Mouse (Mus musculus): ENCODE measurements around the gene Ndrg3. TPM values are rescaled to one million over a fixed set of nuclear protein-coding genes. Genes with fewer than 3 reads are reported as not detected.
"Not testable (repeated sequence)": the region's sequence is repeated elsewhere in the genome, so short reads cannot be mapped to it uniquely, and the experiment has no call there.

Gene Ndrg3
- total RNA-seq, 2 experiments from 2014 or later, result 23.3 to 24.5 TPM

- DNase-seq, result no peak
- intact Hi-C loops (cut with DNase I), result no loop called here
Measured at GRCm38 (mm10) chr2:156913191-156913590, 78.7 kb downstream of the Ndrg3 start.

- intact Hi-C loops (cut with DNase I), result loop anchor here (2.0 kb wide), 3 partner anchors 35 to 189 kb away; no protein-coding TSS in a partner anchor
Measured at GRCm38 (mm10) chr2:156905931-156906330, 85.9 kb downstream of the Ndrg3 start.

GRCm38 (mm10) chr2:156904976-156905717 lies 86.7 kb downstream of the Ndrg3 start:
- DNase-seq, result peak; percentile 64 to 76
- intact Hi-C loops (cut with DNase I), result loop anchor here (2.0 to 5.0 kb wide), 3 partner anchors 92 to 190 kb away; no protein-coding TSS in a partner anchor

More at GRCm38 (mm10) chr2:156905931-156906330, 85.9 kb downstream of the Ndrg3 start:
- not testable (repeated sequence) for DNase-seq

- DNase-seq, result no peak
- intact Hi-C loops (cut with DNase I), result loop anchor here (5.0 kb wide), 1 partner anchor 129 kb away; no protein-coding TSS in a partner anchor
Measured at GRCm38 (mm10) chr2:156903367-156903766, 88.5 kb downstream of the Ndrg3 start.

- DNase-seq, result not testable (repeated sequence)
- intact Hi-C loops (cut with DNase I), result loop anchor here (5.0 kb wide), 1 partner anchor 130 kb away; no protein-coding TSS in a partner anchor
Measured at GRCm38 (mm10) chr2:156902411-156902810, 89.4 kb downstream of the Ndrg3 start.

- intact Hi-C loops (cut with DNase I), result loop anchor here (5.0 kb wide), 1 partner anchor 130 kb away; no protein-coding TSS in a partner anchor
- DNase-seq, result no peak
Measured at GRCm38 (mm10) chr2:156901883-156902282, 90.0 kb downstream of the Ndrg3 start.

GRCm38 (mm10) chr2:156901344-156901743 lies 90.5 kb downstream of the Ndrg3 start:
- no peak for DNase-seq
- intact Hi-C loops (cut with DNase I), result loop anchor here (5.0 kb wide), 1 partner anchor 131 kb away; no protein-coding TSS in a partner anchor

- no peak for DNase-seq
- intact Hi-C loops (cut with DNase I), result no loop called here
Measured at GRCm38 (mm10) chr2:156899184-156899583, 92.7 kb downstream of the Ndrg3 start.

GRCm38 (mm10) chr2:156898374-156898773 lies 93.5 kb downstream of the Ndrg3 start:
- intact Hi-C loops (cut with DNase I), result no loop called here
- no peak for DNase-seq

GRCm38 (mm10) chr2:156897034-156897433 lies 94.8 kb downstream of the Ndrg3 start:
- intact Hi-C loops (cut with DNase I), result no loop called here
- DNase-seq, result no peak

- DNase-seq, result no peak
- intact Hi-C loops (cut with DNase I), result no loop called here
Measured at GRCm38 (mm10) chr2:156896384-156896914, 95.4 kb downstream of the Ndrg3 start.

GRCm38 (mm10) chr2:156894496-156895265 lies 97.2 kb downstream of the Ndrg3 start:
- no peak for DNase-seq
- intact Hi-C loops (cut with DNase I), result no loop called here

- intact Hi-C loops (cut with DNase I), result no loop called here
Measured at GRCm38 (mm10) chr2:156892821-156893220, 99.0 kb downstream of the Ndrg3 start.

GRCm38 (mm10) chr2:156892240-156892639 lies 99.6 kb downstream of the Ndrg3 start:
- intact Hi-C loops (cut with DNase I), result no loop called here
- DNase-seq, result no peak

More at GRCm38 (mm10) chr2:156892821-156893220, 99.0 kb downstream of the Ndrg3 start:
- DNase-seq, result no peak

- intact Hi-C loops (cut with DNase I), result no loop called here
- DNase-seq, result no peak
Measured at GRCm38 (mm10) chr2:156888490-156888889, 103.4 kb downstream of the Ndrg3 start.

- DNase-seq, result no peak
- intact Hi-C loops (cut with DNase I), result no loop called here
Measured at GRCm38 (mm10) chr2:156887017-156887416, 104.8 kb downstream of the Ndrg3 start, which contains the start of gene Sla2. TSS of gene Sla2 (minus strand) at chr2:156887192.

GRCm38 (mm10) chr2:156886084-156886631 lies 105.7 kb downstream of the Ndrg3 start:
- intact Hi-C loops (cut with DNase I), result no loop called here
- no peak for DNase-seq

GRCm38 (mm10) chr2:156885666-156886065 lies 106.2 kb downstream of the Ndrg3 start:
- intact Hi-C loops (cut with DNase I); DNase-seq: not testable (repeated sequence)

GRCm38 (mm10) chr2:156884396-156885211 lies 107.3 kb downstream of the Ndrg3 start:
- intact Hi-C loops (cut with DNase I), result no loop called here
- DNase-seq, result no peak
